Mouse (Mus musculus) spleen, adult 2 months (tissue): ENCODE data around the gene Clec3b.

ENCODE experiments used
- CTCF ChIP-seq: fragments of 200-500 bp; IDR thresholded peaks from 2 replicates; pipeline ENCODE4 v1.5.1; 2011; ENCODE audit warnings: mild to moderate bottlenecking, inconsistent platforms; ENCODE audit not compliant: insufficient read depth, insufficient read length, insufficient replicate concordance; ENCODE audit errors: extremely low read depth
- POLR2A ChIP-seq: fragments of 200-500 bp; IDR thresholded peaks from 2 replicates; pipeline ENCODE4 v1.6.1; 2011; ENCODE audit warnings: low read depth, low read length, inconsistent platforms

DNA sequence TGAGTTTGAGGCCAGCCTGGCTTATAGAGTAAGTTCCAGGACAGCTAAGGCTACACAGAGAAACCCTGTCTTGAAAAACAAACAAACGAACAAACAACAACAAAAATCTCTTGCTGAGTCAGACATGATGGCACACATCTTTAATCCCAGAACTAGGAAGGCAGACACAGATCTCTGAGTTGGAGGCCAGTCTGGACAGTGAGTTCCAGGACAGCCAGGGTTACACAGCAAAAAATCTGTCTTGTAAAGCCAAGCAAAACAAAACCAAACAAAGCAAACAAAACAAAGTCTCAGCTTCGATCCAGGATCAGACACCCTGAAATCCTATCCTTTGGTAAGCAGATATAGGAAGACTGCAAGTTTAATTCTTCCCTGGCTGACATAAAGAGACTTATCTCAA lies 11.0 kb downstream of the Clec3b start:
- no peak for TF ChIP-seq CTCF
- TF ChIP-seq POLR2A, result no peak
